Comparison of ENCODE assay signal across 8 mouse cellular contexts in genomic region chr2:131179990-131180587, GRCm38 (mm10). TPM values are rescaled to one million over a fixed set of nuclear protein-coding genes. Genes with fewer than 3 reads are reported as not detected.
DNase-seq lines count a peak whose midpoint lies in the region; ATAC-seq and TF ChIP-seq lines count a peak whose summit lies in the region.

Gene Cenpb, minus strand, starts transcription at chr2:131180067.

- TF ChIP-seq RAD21 in CH12.LX (IDR thresholded peaks at IDR 0.05; ENCODE audit: low read depth, low read length) = peak; percentile 45

- peak within 1 kb of the TSS; percentile 78 for H3K4me2 ChIP-seq in CH12.LX (ENCODE audit: insufficient read depth, low read depth, poor library complexity, severe bottlenecking)
- H3K4me2 ChIP-seq in forebrain, embryonic 12.5 days = peak within 1 kb of the TSS; percentile 99
- H3K4me2 ChIP-seq in heart, embryonic 16.5 days (ENCODE audit: low read depth, low read length) = peak within 1 kb of the TSS; percentile 96
- H3K4me2 ChIP-seq in liver, postnatal 0 days (ENCODE audit: low read depth, low read length) = peak within 1 kb of the TSS; percentile 90
- peak within 1 kb of the TSS; percentile 98 for H3K4me2 ChIP-seq in neural tube, embryonic 14.5 days (ENCODE audit: low read depth, low read length)

- 3% methylated on average over 40 of the region's 57 CpGs for WGBS in forebrain, embryonic 12.5 days
- WGBS in heart, embryonic 16.5 days = 3% methylated on average over 33 of the region's 57 CpGs
- WGBS in liver, postnatal 0 days (ENCODE audit: insufficient replicate concordance) = 5% methylated on average over 36 of the region's 57 CpGs
- WGBS in neural tube, embryonic 14.5 days = 3% methylated on average over 33 of the region's 57 CpGs

- in situ Hi-C loops in CH12.LX (cut with MboI; ENCODE audit: low pct_ligation_motif_present, low pct_unique_long_range_greater_than_20kb, low sequenced_read_pairs) = no loop called here

- peaks cover 0 to 24% of the 10 kb centered on the region in 2 experiments for H3K36me3 ChIP-seq in CH12.LX (replicated peaks in 1 of 2; ENCODE audit: control insufficient read depth in 1 of 2, insufficient read depth in 1 of 2, low read length in 1 of 2)
- peaks cover 14% of the 10 kb centered on the region for H3K36me3 ChIP-seq in forebrain, embryonic 12.5 days (replicated peaks)
- H3K36me3 ChIP-seq in heart, embryonic 16.5 days (ENCODE audit: control insufficient read depth, insufficient read depth) = no peaks in the 10 kb centered on the region
- 0 out of 2 replicates have a peak, but pooled peaks cover 4% of the 10 kb centered on the region for H3K36me3 ChIP-seq in liver, postnatal 0 days (replicated peaks; ENCODE audit: insufficient read depth, low read length)
- H3K36me3 ChIP-seq in neural tube, embryonic 14.5 days (ENCODE audit: control insufficient read depth, insufficient read depth, low read length) = no peaks in the 10 kb centered on the region
- H3K36me3 ChIP-seq in testis, adult 2 months (ENCODE audit: control insufficient read depth, insufficient read depth, low read length) = no peaks in the 10 kb centered on the region

- peak; percentile 45; the same call in 1 of the 2 replicates for TF ChIP-seq POLR2A in CH12.LX (IDR thresholded peaks at IDR 0.05; ENCODE audit: low read depth, low read length)
- no peak for TF ChIP-seq POLR2A in testis, adult 2 months (IDR thresholded peaks at IDR 0.05; ENCODE audit: control insufficient read depth, low read depth, low read length)

- peak within 1 kb of the TSS; percentile 57 to 96 (median 69) for H3K4me3 ChIP-seq in CH12.LX (replicated peaks in 1 of 3; ENCODE audit: low read depth in 2 of 3, low read length in 2 of 3, poor library complexity in 1 of 3)
- peak within 1 kb of the TSS; percentile 89 for H3K4me3 ChIP-seq in forebrain, embryonic 12.5 days (replicated peaks)
- H3K4me3 ChIP-seq in heart, embryonic 16.5 days (ENCODE audit: low read length) = peak within 1 kb of the TSS; percentile 79
- H3K4me3 ChIP-seq in liver, postnatal 0 days (ENCODE audit: low read depth, low read length) = peak within 1 kb of the TSS; percentile 58
- H3K4me3 ChIP-seq in neural tube, embryonic 14.5 days (ENCODE audit: low read depth, low read length) = peak within 1 kb of the TSS; percentile 85
- peak within 1 kb of the TSS; percentile 85 for H3K4me3 ChIP-seq in testis, adult 2 months (ENCODE audit: control insufficient read depth, low read depth, low read length)

- TF ChIP-seq CTCF in CH12.LX (conservative IDR thresholded peaks at IDR 0.05 in 1 of 2, IDR thresholded peaks at IDR 0.05 in 1 of 2; ENCODE audit: low read depth in 2 of 2, low read length in 2 of 2) = peak; percentile 27 to 66; a peak in 2 of 4 replicates
- peak; percentile 44 for TF ChIP-seq CTCF in liver, postnatal 0 days (IDR thresholded peaks at IDR 0.05; ENCODE audit: low read depth)
- peak; percentile 42; the same call in 1 of the 2 replicates for TF ChIP-seq CTCF in testis, adult 2 months (IDR thresholded peaks at IDR 0.05; ENCODE audit: control insufficient read depth, insufficient read depth, insufficient replicate concordance, low read depth, low read length)

- H3K4me1 ChIP-seq in CH12.LX (ENCODE audit: control insufficient read depth in 1 of 2, insufficient read depth in 2 of 2) = peaks cover 14 to 25% of the 10 kb centered on the region in 2 experiments
- peaks cover 38% of the 10 kb centered on the region for H3K4me1 ChIP-seq in forebrain, embryonic 12.5 days
- peaks cover 27% of the 10 kb centered on the region for H3K4me1 ChIP-seq in heart, embryonic 16.5 days (ENCODE audit: control insufficient read depth, insufficient read depth, low read length)
- H3K4me1 ChIP-seq in liver, postnatal 0 days (ENCODE audit: insufficient read depth) = peaks cover 47% of the 10 kb centered on the region
- peaks cover 30% of the 10 kb centered on the region for H3K4me1 ChIP-seq in neural tube, embryonic 14.5 days (ENCODE audit: control insufficient read depth, insufficient read depth, low read length)
- H3K4me1 ChIP-seq in testis, adult 2 months (ENCODE audit: control insufficient read depth, insufficient read depth, low read length) = peaks cover 20% of the 10 kb centered on the region

- H3K9me3 ChIP-seq in CH12.LX (replicated peaks; ENCODE audit: low read length) = no peaks in the 10 kb centered on the region
- 0 out of 2 replicates have a peak, but pooled peaks cover 2% of the 10 kb centered on the region for H3K9me3 ChIP-seq in forebrain, embryonic 12.5 days
- no peaks in the 10 kb centered on the region for H3K9me3 ChIP-seq in heart, embryonic 16.5 days (replicated peaks; ENCODE audit: control insufficient read depth, low read length)
- no peaks in the 10 kb centered on the region for H3K9me3 ChIP-seq in liver, postnatal 0 days (ENCODE audit: low read length)
- no peaks in the 10 kb centered on the region for H3K9me3 ChIP-seq in neural tube, embryonic 14.5 days (ENCODE audit: control insufficient read depth, low read length)

- no peaks in the 10 kb centered on the region for H3K79me2 ChIP-seq in CH12.LX (replicated peaks; ENCODE audit: control insufficient read depth, extremely low read depth, insufficient read depth, poor library complexity, severe bottlenecking)

- ATAC-seq in forebrain, embryonic 12.5 days (ENCODE audit: low FRiP score) = peak; percentile 83
- peak; percentile 85 for ATAC-seq in heart, embryonic 16.5 days (replicated peaks; ENCODE audit: extremely low read depth, insufficient read depth, low FRiP score)
- peak; percentile 90 for ATAC-seq in liver, postnatal 0 days
- ATAC-seq in neural tube, embryonic 14.5 days (ENCODE audit: low read depth) = peak; percentile 89

- H3K9ac ChIP-seq in CH12.LX (ENCODE audit: insufficient read depth, low read depth) = peak within 1 kb of the TSS; percentile 89
- peak within 1 kb of the TSS; percentile 97 for H3K9ac ChIP-seq in forebrain, embryonic 12.5 days
- peak within 1 kb of the TSS; percentile 95 for H3K9ac ChIP-seq in heart, embryonic 16.5 days (ENCODE audit: low read length)
- peak within 1 kb of the TSS; percentile 71 for H3K9ac ChIP-seq in liver, postnatal 0 days (replicated peaks)
- peak within 1 kb of the TSS; percentile 92 for H3K9ac ChIP-seq in neural tube, embryonic 14.5 days (replicated peaks; ENCODE audit: low read depth, low read length)

- peak; percentile 59 for DNase-seq in CH12.LX (ENCODE audit: extremely low read depth)
- DNase-seq in c-Kit-positive CD71-negative TER-119-negative erythroid progenitor cells, embryonic 14.5 days (ENCODE audit: low read depth) = peak; percentile 50
- DNase-seq in kidney, postnatal 36 days = peak; percentile 86 to 95
- DNase-seq in liver, postnatal 0 days = peak; percentile 88

- H3K27ac ChIP-seq in CH12.LX (ENCODE audit: insufficient read depth, low read depth) = peak within 1 kb of the TSS; percentile 28
- H3K27ac ChIP-seq in forebrain, embryonic 12.5 days = peak within 1 kb of the TSS; percentile 92
- H3K27ac ChIP-seq in heart, embryonic 16.5 days (ENCODE audit: low read length) = peak within 1 kb of the TSS; percentile 83
- peak within 1 kb of the TSS; percentile 88 for H3K27ac ChIP-seq in liver, postnatal 0 days (ENCODE audit: low read depth)
- H3K27ac ChIP-seq in neural tube, embryonic 14.5 days (ENCODE audit: low read depth, low read length) = peak within 1 kb of the TSS; percentile 97
- H3K27ac ChIP-seq in testis, adult 2 months (ENCODE audit: control insufficient read depth, insufficient read depth, low read depth, low read length) = peak within 1 kb of the TSS; percentile 67

- TF ChIP-seq EP300 in CH12.LX (IDR thresholded peaks at IDR 0.05; ENCODE audit: low read length) = no peak
- TF ChIP-seq EP300 in liver, postnatal 0 days (IDR thresholded peaks at IDR 0.05; ENCODE audit: low read depth) = no peak

- H3K27me3 ChIP-seq in CH12.LX (replicated peaks) = no peaks in the 10 kb centered on the region
- no peaks in the 10 kb centered on the region for H3K27me3 ChIP-seq in forebrain, embryonic 12.5 days
- no peaks in the 10 kb centered on the region for H3K27me3 ChIP-seq in heart, embryonic 16.5 days (ENCODE audit: control insufficient read depth, insufficient read depth, low read length)
- no peaks in the 10 kb centered on the region for H3K27me3 ChIP-seq in liver, postnatal 0 days (ENCODE audit: insufficient read depth, low read length)
- H3K27me3 ChIP-seq in neural tube, embryonic 14.5 days (ENCODE audit: control insufficient read depth, insufficient read depth, low read length) = no peaks in the 10 kb centered on the region
- H3K27me3 ChIP-seq in testis, adult 2 months (ENCODE audit: control insufficient read depth, insufficient read depth, low read length) = no peaks in the 10 kb centered on the region

- dilution Hi-C loops in CH12.LX (cut with MboI; ENCODE audit: extremely low pct_ligation_motif_present, extremely low pct_unique_long_range_greater_than_20kb, low sequenced_read_pairs) = no loop called here

TF ChIP-seq in CH12.LX, 34 proteins besides CTCF, POLR2A, EP300 and RAD21:
- TF ChIP-seq CHD2 (IDR thresholded peaks at IDR 0.05; ENCODE audit: low read length) = peak; percentile 82
- TF ChIP-seq TCF12 (IDR thresholded peaks at IDR 0.05; ENCODE audit: low read depth, low read length) = peak; percentile 4; the same call in 1 of the 2 replicates
- peak; percentile 57; the same call in 1 of the 2 replicates for TF ChIP-seq MAX (IDR thresholded peaks at IDR 0.05; ENCODE audit: low read length)
- TF ChIP-seq ETS1 (conservative IDR thresholded peaks at IDR 0.05; ENCODE audit: low read depth, low read length) = no peak
- peak; percentile 14 for TF ChIP-seq SMC3 (IDR thresholded peaks at IDR 0.05; ENCODE audit: low read depth, low read length)
- no peak for TF ChIP-seq HCFC1 (IDR thresholded peaks at IDR 0.05; ENCODE audit: low read depth, low read length)
- no peak; the same call in 1 of the 2 replicates for TF ChIP-seq MXI1 (IDR thresholded peaks at IDR 0.05; ENCODE audit: low read depth, low read length)

RNA-seq across cellular contexts. Expression of gene Cenpb, which starts in this region (rescaled TPM):
- total RNA-seq in CH12.LX (2012; rRNA removed) (24.4 and 26.8 TPM in 2 replicates), CH12.LX (2014; rRNA removed) (17.3 and 18.1 TPM in 2 replicates)
- 26.1 and 26.6 TPM in 2 replicates for polyA plus RNA-seq in CH12.LX (2012; ENCODE audit: insufficient read length, low read depth)
- 15.3 and 16.2 TPM in 2 replicates for polyA plus RNA-seq in forebrain, embryonic 12.5 days (2016; fragmentation: Nextera tagmentation; extraction: Ambion mirVana)
- 7.4 and 7.9 TPM in 2 replicates for polyA plus RNA-seq in heart, embryonic 16.5 days (2015; fragmentation: Nextera tagmentation; extraction: Ambion mirVana)
- 4.2 and 4.8 TPM in 2 replicates for polyA plus RNA-seq in liver, postnatal 0 days (2015; fragmentation: Nextera tagmentation; extraction: Ambion mirVana)
- polyA plus RNA-seq in neural tube, embryonic 14.5 days (2014; fragmentation: Nextera tagmentation; extraction: Ambion mirVana) = 7.0 and 10.5 TPM in 2 replicates
- 7.6 and 7.9 TPM in 2 replicates for polyA plus RNA-seq in testis, adult 2 months (2012; rRNA removed)

Comparison
In these comparisons a context has a peak if more than half of its experiments do, and no peak if none do; other contexts are left out.
1. Peak in every context shown above with its lines: DNase-seq, ATAC-seq, H3K4me3 ChIP-seq and H3K27ac ChIP-seq.
2. H3K27ac ChIP-seq: peak in every context shown above with its lines; median percentile 97 in neural tube, embryonic 14.5 days; 92 in forebrain, embryonic 12.5 days; 88 in liver, postnatal 0 days; 83 in heart, embryonic 16.5 days; 67 in testis, adult 2 months; 28 in CH12.LX.